Mouse (Mus musculus) cerebellum, adult 2 months (tissue): ENCODE data around the gene Plppr1. TPM values are rescaled to one million over a fixed set of nuclear protein-coding genes. Genes with fewer than 3 reads are reported as not detected.

Source experiments
- DNase-seq, 2 experiments: peaks; one replicate each; pipeline ENCODE4 v3.0.0; 2021
- H3K27ac ChIP-seq: fragments of 200-500 bp; 2 replicates; pipeline ENCODE4 v1.5.1; 2012; ENCODE audit warnings: low read length, control low read depth, inconsistent platforms; ENCODE audit not compliant: insufficient read depth
- H3K27me3 ChIP-seq: fragments of 200-500 bp; 2 replicates; pipeline ENCODE4 v1.6.1; 2012; ENCODE audit warnings: inconsistent platforms, mild to moderate bottlenecking, low read length, moderate library complexity; ENCODE audit not compliant: control insufficient read depth, insufficient read depth
- H3K4me1 ChIP-seq: fragments of 200-500 bp; 2 replicates; pipeline ENCODE4 v1.6.1; 2011; ENCODE audit warnings: low read length; ENCODE audit not compliant: control insufficient read depth, insufficient read depth
- H3K4me3 ChIP-seq: fragments of 200-500 bp; replicated peaks from 2 replicates; pipeline ENCODE3; 2011; ENCODE audit warnings: mild to moderate bottlenecking, low read depth, low read length, control low read depth; ENCODE audit not compliant: insufficient read depth
- CTCF ChIP-seq: fragments of 200-500 bp; IDR thresholded peaks from 2 replicates; pipeline ENCODE4 v1.5.1; 2011; ENCODE audit warnings: low read depth, mild to moderate bottlenecking, control low read depth, low read length, moderate library complexity, borderline replicate concordance; ENCODE audit not compliant: insufficient read depth
- POLR2A ChIP-seq: fragments of 200-500 bp; IDR thresholded peaks from 2 replicates; pipeline ENCODE4 v1.6.1; 2011; ENCODE audit warnings: low read length, control low read depth, borderline replicate concordance; ENCODE audit not compliant: insufficient read depth
- WGBS: fragments of 180-500 bp; shearing (Covaris S2); methylation state at CpG from one replicate; pipeline ENCODE4 v1.1.7; 2018; 5-methylcytosine and 5-hydroxymethylcytosine counted together
- polyA plus RNA-seq: library from polyadenylated mRNA; depleted of rRNA; stranded (reverse); fragments of >200 nt; gene quantifications from 2 replicates; pipeline ENCODE4 v1.2.3, GENCODE M21; 2012

Plppr1 gene
- polyA plus RNA-seq, 1 experiment: 2.0 TPM

DNA sequence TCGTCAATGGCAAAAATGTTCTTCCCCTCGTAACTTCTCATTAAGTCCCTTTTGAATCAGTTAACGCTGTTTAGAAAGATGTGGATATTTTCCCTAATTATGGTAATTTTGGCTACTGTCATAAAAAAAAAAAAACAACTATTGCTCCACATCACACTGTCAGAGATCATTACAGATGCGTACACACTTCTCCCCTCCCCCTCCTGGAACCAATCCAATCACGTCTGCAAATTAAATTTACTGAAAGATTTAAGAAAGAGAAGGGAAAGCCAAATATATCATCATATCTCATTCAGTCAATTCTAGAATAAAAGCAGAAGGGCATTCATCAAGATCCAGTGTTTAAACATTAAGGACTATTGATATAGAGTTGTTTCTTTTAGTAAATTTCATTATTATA, 185.7 kb downstream of the Plppr1 start:
- Histone ChIP-seq H3K4me1 (no peaks in the 10 kb centered on the region), H3K27ac (no peak overlapping the region), H3K4me3 (no peak overlapping the region), H3K27me3 (no peaks in the 10 kb centered on the region)
- WGBS: 49% methylated on average over 5 of the region's 5 CpGs
- TF ChIP-seq POLR2A (no peak), CTCF (no peak)
- no peak for DNase-seq

DNA sequence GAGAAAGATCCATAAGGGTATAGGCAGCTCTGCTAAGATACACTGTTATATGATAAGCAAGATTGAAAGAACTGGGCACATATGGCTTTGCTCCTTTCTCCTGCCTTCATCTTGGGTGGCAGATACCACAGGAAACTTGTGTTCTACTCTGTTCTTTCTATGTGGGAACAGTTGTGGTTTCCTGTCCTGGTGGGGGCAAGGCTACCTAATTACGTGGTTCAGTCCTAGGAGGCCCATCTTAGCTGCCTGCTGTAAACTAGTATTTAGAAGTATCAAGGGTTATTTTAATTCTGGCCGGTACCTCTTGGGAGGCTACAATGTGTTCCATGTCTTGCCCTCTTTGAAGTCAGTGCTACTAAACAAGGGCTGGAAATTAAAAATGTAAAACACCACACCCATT, 186.2 kb downstream of the Plppr1 start:
- Histone ChIP-seq H3K27me3 (no peaks in the 10 kb centered on the region), H3K4me1 (no peaks in the 10 kb centered on the region), H3K4me3 (no peak overlapping the region), H3K27ac (no peak overlapping the region)
- no peak for TF ChIP-seq CTCF
- 91% methylated on average over 2 of the region's 2 CpGs for WGBS
- DNase-seq: no peak

DNA sequence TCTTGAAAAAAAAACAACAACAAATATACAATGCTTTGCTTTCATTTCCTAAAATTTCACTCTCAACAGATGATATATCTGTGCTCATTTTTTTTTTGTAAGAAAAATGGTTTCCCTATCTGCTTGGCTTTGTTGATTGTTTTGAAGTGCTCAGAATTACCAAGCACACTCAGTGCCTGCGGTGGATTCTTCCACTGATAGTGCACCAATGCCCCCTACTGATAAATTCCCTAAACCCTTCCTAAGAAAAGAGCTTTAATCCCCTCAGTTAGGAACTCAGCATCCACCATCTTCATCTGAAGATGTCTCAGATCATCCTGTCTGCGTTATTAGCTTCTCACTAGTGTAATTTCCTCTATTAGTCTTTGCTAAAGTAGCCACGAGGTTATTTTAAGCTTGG, 192.2 kb downstream of the Plppr1 start:
- TF ChIP-seq CTCF: peak; percentile 26; the same call in 1 of the 2 replicates
- no peak for TF ChIP-seq POLR2A
- Histone ChIP-seq H3K27me3 (no peaks in the 10 kb centered on the region), H3K4me1 (no peaks in the 10 kb centered on the region), H3K27ac (no peak overlapping the region), H3K4me3 (no peak overlapping the region)
- 44% methylated on average over 3 of the region's 3 CpGs for WGBS
- no peak for DNase-seq

DNA sequence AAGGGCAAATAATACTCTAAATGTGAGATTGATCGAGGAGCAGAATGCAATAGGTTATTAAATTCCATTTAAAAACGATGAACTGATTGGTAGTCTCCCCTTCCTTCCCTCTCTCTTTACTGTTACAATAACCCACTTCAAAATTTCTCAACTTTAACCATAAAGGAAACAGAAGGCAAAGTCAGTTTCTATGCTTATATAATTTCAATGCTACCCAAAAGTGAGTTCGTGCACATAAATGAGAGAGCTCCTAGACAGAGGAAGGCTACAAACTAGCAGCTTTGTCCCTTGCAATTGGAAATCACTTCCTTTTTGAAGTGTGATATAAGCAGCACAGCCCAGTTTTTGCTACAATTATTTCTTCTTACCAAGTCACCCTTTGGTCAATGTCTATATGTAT, 193.1 kb downstream of the Plppr1 start:
- TF ChIP-seq POLR2A (no peak), CTCF (no peak)
- Histone ChIP-seq H3K4me3 (no peak overlapping the region), H3K27me3 (no peaks in the 10 kb centered on the region), H3K27ac (no peak overlapping the region), H3K4me1 (no peaks in the 10 kb centered on the region)
- whole genome bisulfite sequencing: 96% methylated on average over 3 of the region's 3 CpGs
- DNase-seq: no peak

DNA sequence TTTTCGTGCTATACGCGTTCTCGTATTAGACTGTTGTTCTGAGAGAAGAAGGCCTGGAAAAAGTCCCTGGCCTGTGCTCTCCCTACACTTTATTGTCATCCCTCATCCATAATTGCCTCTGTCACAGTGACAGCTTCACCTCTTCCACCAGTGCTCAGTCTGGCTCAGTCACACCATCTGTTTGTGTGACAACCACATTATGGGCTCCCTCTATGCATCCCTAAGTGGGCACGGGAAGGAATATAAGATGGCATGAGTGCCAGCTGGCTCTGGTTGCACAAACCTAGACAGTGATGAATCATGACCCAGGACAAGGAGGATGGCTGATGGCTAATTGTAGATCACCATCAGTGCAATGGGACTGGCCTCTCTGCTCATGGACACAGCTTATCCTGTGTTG, 219.4 kb downstream of the Plppr1 start:
- H3K27me3 ChIP-seq: no peaks in the 10 kb centered on the region
- H3K27ac ChIP-seq: no peak overlapping the region
- DNase-seq: peak in 1 of 2 experiments; percentile 59
- 23% methylated on average over 5 of the region's 5 CpGs for WGBS
- TF ChIP-seq CTCF (no peak), POLR2A (no peak)
- no peak overlapping the region for H3K4me3 ChIP-seq
- peaks cover 4% of the 10 kb centered on the region for H3K4me1 ChIP-seq

DNA sequence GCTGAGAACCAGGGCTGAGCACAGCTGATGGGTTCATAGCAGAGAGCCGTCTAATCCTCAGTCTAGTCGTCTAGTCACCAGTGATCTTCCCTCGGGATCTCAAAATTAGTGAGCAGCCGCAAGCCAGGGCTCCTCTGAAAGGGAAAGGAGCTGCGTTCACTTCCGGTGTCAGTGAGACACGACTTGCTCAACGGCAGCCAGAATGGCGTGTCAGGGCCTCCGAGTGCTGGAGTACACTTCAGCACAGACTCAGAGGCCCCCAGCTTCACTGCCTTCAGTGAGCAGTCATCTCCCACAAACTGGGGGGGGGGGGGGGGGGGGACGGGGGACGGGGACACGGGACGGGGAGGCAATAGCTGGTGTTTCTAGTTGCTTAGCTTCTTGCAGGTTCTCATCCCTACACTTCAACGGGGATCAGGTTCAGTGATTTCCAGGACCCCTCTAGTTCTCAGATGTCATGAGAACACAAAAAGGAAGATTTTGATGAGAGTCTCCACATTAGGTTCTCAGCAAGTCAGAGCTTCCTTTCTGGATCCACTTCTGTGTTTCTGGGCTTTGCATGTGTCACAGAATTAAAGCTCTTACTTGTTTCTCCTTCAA, 225.7 kb downstream of the Plppr1 start:
- H3K27me3 ChIP-seq: no peaks in the 10 kb centered on the region; the same call in 1 of the 2 replicates
- DNase-seq: no peak
- no peak overlapping the region for H3K27ac ChIP-seq
- WGBS: 75% methylated on average over 14 of the region's 15 CpGs
- TF ChIP-seq CTCF: no peak
- no peak for TF ChIP-seq POLR2A
- H3K4me3 ChIP-seq: no peak overlapping the region
- no peaks in the 10 kb centered on the region for H3K4me1 ChIP-seq

DNA sequence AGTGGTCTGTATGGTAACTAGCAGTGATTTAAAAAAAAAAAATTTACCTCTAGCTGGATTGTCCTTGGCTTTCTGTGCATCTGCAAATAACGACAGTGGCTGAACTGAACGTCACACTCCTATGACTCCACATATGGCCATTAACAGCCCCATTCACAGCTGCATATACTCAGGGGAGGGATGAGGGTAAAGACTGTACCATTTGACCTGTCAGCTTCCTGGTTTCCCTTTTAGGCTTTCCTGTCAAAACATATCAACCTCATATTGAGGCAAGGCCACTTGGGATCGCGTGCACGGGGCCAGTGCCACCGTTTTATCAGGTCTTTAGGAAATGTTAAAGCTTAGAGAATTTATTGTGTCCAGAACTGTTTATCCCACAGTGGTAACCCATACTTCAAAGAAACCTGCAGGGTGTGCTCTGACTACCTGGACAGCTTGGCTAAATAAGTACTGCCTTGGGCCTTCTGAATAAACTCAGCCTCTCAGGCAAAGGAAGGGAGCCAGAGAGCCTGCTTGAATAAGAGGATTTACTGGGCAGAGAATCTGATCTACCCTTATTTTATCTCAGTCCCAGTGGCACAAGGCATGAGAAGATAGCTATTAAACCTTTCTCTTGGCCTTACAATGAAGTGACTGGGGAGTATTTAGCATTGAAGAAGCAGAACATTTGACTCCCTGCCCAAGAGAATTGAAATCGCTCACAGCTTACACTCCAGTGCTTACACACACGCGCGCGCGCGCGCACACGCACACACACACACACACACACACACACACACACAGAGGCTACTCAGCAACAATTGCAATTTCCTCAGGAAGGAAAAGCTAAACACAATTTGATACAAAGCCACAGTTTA, 226.5 kb downstream of the Plppr1 start:
- no peak overlapping the region for H3K4me3 ChIP-seq
- WGBS: 55% methylated on average over 15 of the region's 15 CpGs
- no peaks in the 10 kb centered on the region; the same call in 1 of the 2 replicates for H3K27me3 ChIP-seq
- DNase-seq: no peak
- no peaks in the 10 kb centered on the region for H3K4me1 ChIP-seq
- TF ChIP-seq POLR2A: no peak
- no peak for TF ChIP-seq CTCF
- no peak overlapping the region for H3K27ac ChIP-seq

DNA sequence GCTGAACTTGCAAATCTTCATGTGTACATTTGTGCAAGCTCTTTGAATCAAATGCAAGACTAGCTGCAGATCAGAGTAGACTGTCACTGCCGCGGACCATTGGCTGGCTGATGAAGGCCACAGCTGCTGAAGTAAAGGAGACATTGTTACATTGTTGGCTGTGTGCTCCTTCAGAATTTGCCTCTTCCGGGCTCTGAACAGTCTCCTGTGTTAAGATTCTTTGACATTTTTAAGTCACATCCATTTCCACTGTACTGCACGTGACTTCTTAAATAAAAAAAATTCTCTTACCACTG, 227.1 kb downstream of the Plppr1 start:
- H3K27ac ChIP-seq: no peak overlapping the region
- no peak for TF ChIP-seq CTCF
- H3K4me3 ChIP-seq: no peak overlapping the region
- H3K4me1 ChIP-seq: no peaks in the 10 kb centered on the region
- no peak for DNase-seq
- 38% methylated on average over 4 of the region's 4 CpGs for WGBS
- H3K27me3 ChIP-seq: no peaks in the 10 kb centered on the region; the same call in 1 of the 2 replicates
